Mouse (Mus musculus): ENCODE results near the gene Limch1. TPM values are rescaled to one million over a fixed set of nuclear protein-coding genes. Genes with fewer than 3 reads are reported as not detected.

Limch1 gene
- polyA plus RNA-seq, 1 experiment, result not detected

- Histone ChIP-seq H3K4me3 (ENCODE audit: insufficient read depth, low read length) (no peak overlapping the region), H3K27ac (ENCODE audit: insufficient read depth, low read depth, low read length) (no peak overlapping the region), H3K4me1 (ENCODE audit: control insufficient read depth, insufficient read depth, low read length) (no peaks in the 10 kb centered on the region)
- TF ChIP-seq CTCF (IDR thresholded peaks at IDR 0.05; ENCODE audit: low read depth, low read length) (no peak), POLR2A (IDR thresholded peaks at IDR 0.05; ENCODE audit: borderline replicate concordance, low read depth, low read length) (no peak)
These were observed 137.1 kb downstream of the Limch1 start for GRCm38 (mm10) chr5:66882718-66883117.

GRCm38 (mm10) chr5:66884505-66884904, 138.9 kb downstream of the Limch1 start:
- no peak overlapping the region for H3K4me3 ChIP-seq (ENCODE audit: insufficient read depth, low read length)
- H3K27ac ChIP-seq (ENCODE audit: insufficient read depth, low read depth, low read length), result no peak overlapping the region

GRCm38 (mm10) chr5:66886410-66887120, 140.9 kb downstream of the Limch1 start:
- Histone ChIP-seq H3K4me1 (ENCODE audit: control insufficient read depth, insufficient read depth, low read length) (no peaks in the 10 kb centered on the region), H3K27ac (ENCODE audit: insufficient read depth, low read depth, low read length) (no peak overlapping the region), H3K4me3 (ENCODE audit: insufficient read depth, low read length) (no peak overlapping the region)
- TF ChIP-seq POLR2A (IDR thresholded peaks at IDR 0.05; ENCODE audit: borderline replicate concordance, low read depth, low read length) (no peak), CTCF (IDR thresholded peaks at IDR 0.05; ENCODE audit: low read depth, low read length) (no peak)

More at GRCm38 (mm10) chr5:66884505-66884904, 138.9 kb downstream of the Limch1 start:
- no peaks in the 10 kb centered on the region for H3K4me1 ChIP-seq (ENCODE audit: control insufficient read depth, insufficient read depth, low read length)
- TF ChIP-seq POLR2A (IDR thresholded peaks at IDR 0.05; ENCODE audit: borderline replicate concordance, low read depth, low read length), result no peak
- no peak for TF ChIP-seq CTCF (IDR thresholded peaks at IDR 0.05; ENCODE audit: low read depth, low read length)

GRCm38 (mm10) chr5:66888061-66888460, 142.4 kb downstream of the Limch1 start:
- TF ChIP-seq CTCF (IDR thresholded peaks at IDR 0.05; ENCODE audit: low read depth, low read length) (no peak), POLR2A (IDR thresholded peaks at IDR 0.05; ENCODE audit: borderline replicate concordance, low read depth, low read length) (no peak)
- Histone ChIP-seq H3K27ac (ENCODE audit: insufficient read depth, low read depth, low read length) (no peak overlapping the region), H3K4me1 (ENCODE audit: control insufficient read depth, insufficient read depth, low read length) (no peaks in the 10 kb centered on the region)

GRCm38 (mm10) chr5:66889337-66889736, 143.7 kb downstream of the Limch1 start:
- no peak for TF ChIP-seq CTCF (IDR thresholded peaks at IDR 0.05; ENCODE audit: low read depth, low read length)
- no peak for TF ChIP-seq POLR2A (IDR thresholded peaks at IDR 0.05; ENCODE audit: borderline replicate concordance, low read depth, low read length)
- Histone ChIP-seq H3K4me1 (ENCODE audit: control insufficient read depth, insufficient read depth, low read length) (no peaks in the 10 kb centered on the region), H3K27ac (ENCODE audit: insufficient read depth, low read depth, low read length) (no peak overlapping the region), H3K4me3 (ENCODE audit: insufficient read depth, low read length) (no peak overlapping the region)

More at GRCm38 (mm10) chr5:66888061-66888460, 142.4 kb downstream of the Limch1 start:
- no peak overlapping the region for H3K4me3 ChIP-seq (ENCODE audit: insufficient read depth, low read length)

- Histone ChIP-seq H3K4me3 (ENCODE audit: insufficient read depth, low read length) (no peak overlapping the region), H3K27ac (ENCODE audit: insufficient read depth, low read depth, low read length) (no peak overlapping the region), H3K4me1 (ENCODE audit: control insufficient read depth, insufficient read depth, low read length) (no peaks in the 10 kb centered on the region)
- TF ChIP-seq POLR2A (IDR thresholded peaks at IDR 0.05; ENCODE audit: borderline replicate concordance, low read depth, low read length) (no peak), CTCF (IDR thresholded peaks at IDR 0.05; ENCODE audit: low read depth, low read length) (no peak)
These were observed 150.0 kb downstream of the Limch1 start for GRCm38 (mm10) chr5:66895440-66896120.

- no peak for TF ChIP-seq CTCF (IDR thresholded peaks at IDR 0.05; ENCODE audit: low read depth, low read length)
- TF ChIP-seq POLR2A (IDR thresholded peaks at IDR 0.05; ENCODE audit: borderline replicate concordance, low read depth, low read length), result no peak
- Histone ChIP-seq H3K27ac (ENCODE audit: insufficient read depth, low read depth, low read length) (no peak overlapping the region), H3K4me3 (ENCODE audit: insufficient read depth, low read length) (no peak overlapping the region), H3K4me1 (ENCODE audit: control insufficient read depth, insufficient read depth, low read length) (no peaks in the 10 kb centered on the region)
These were observed 152.0 kb downstream of the Limch1 start for GRCm38 (mm10) chr5:66897584-66897983.

- Histone ChIP-seq H3K4me3 (ENCODE audit: insufficient read depth, low read length) (no peak overlapping the region), H3K27ac (ENCODE audit: insufficient read depth, low read depth, low read length) (no peak overlapping the region), H3K4me1 (ENCODE audit: control insufficient read depth, insufficient read depth, low read length) (no peaks in the 10 kb centered on the region)
- TF ChIP-seq POLR2A (IDR thresholded peaks at IDR 0.05; ENCODE audit: borderline replicate concordance, low read depth, low read length) (no peak), CTCF (IDR thresholded peaks at IDR 0.05; ENCODE audit: low read depth, low read length) (no peak)
These were observed 152.6 kb downstream of the Limch1 start for GRCm38 (mm10) chr5:66898252-66898651.

- no peaks in the 10 kb centered on the region for H3K4me1 ChIP-seq (ENCODE audit: control insufficient read depth, insufficient read depth, low read length)
- no peak overlapping the region for H3K27ac ChIP-seq (ENCODE audit: insufficient read depth, low read depth, low read length)
- H3K4me3 ChIP-seq (ENCODE audit: insufficient read depth, low read length), result no peak overlapping the region
- TF ChIP-seq POLR2A (IDR thresholded peaks at IDR 0.05; ENCODE audit: borderline replicate concordance, low read depth, low read length), result no peak
- no peak for TF ChIP-seq CTCF (IDR thresholded peaks at IDR 0.05; ENCODE audit: low read depth, low read length)
These were observed 153.3 kb downstream of the Limch1 start for GRCm38 (mm10) chr5:66898811-66899430.

GRCm38 (mm10) chr5:66901116-66901515, 155.5 kb downstream of the Limch1 start:
- no peaks in the 10 kb centered on the region for H3K4me1 ChIP-seq (ENCODE audit: control insufficient read depth, insufficient read depth, low read length)
- TF ChIP-seq POLR2A (IDR thresholded peaks at IDR 0.05; ENCODE audit: borderline replicate concordance, low read depth, low read length), result no peak
- no peak for TF ChIP-seq CTCF (IDR thresholded peaks at IDR 0.05; ENCODE audit: low read depth, low read length)
- no peak overlapping the region for H3K4me3 ChIP-seq (ENCODE audit: insufficient read depth, low read length)
- no peak overlapping the region for H3K27ac ChIP-seq (ENCODE audit: insufficient read depth, low read depth, low read length)

Measured in bone marrow macrophage, adult 2 months (primary cell).